Mouse (Mus musculus): ENCODE results near the gene Iqschfp.
"Not testable (repeated sequence)": the region's sequence is repeated elsewhere in the genome, so short reads cannot be mapped to it uniquely, and the experiment has no call there.

The Iqschfp gene

GRCm38 (mm10) chr3:68064731-68065130 is 172.7 kb downstream of the Iqschfp start, which contains the start of gene Schip1:
TSS of gene Schip1 (plus strand) at chr3:68064802.
- in situ Hi-C loops (cut with MboI, MseI): loop anchor here (25.0 kb wide), 1 partner anchor 473 kb away; no protein-coding TSS in a partner anchor

- in situ Hi-C loops (cut with MboI, MseI): loop anchor here (25.0 kb wide), 1 partner anchor 466 kb away; no protein-coding TSS in a partner anchor
These were observed 179.7 kb downstream of the Iqschfp start for GRCm38 (mm10) chr3:68071395-68072386.

GRCm38 (mm10) chr3:68077406-68077805 is 185.4 kb downstream of the Iqschfp start:
- in situ Hi-C loops (cut with MboI, MseI): no loop called here

GRCm38 (mm10) chr3:68085024-68085423 is 193.0 kb downstream of the Iqschfp start:
- in situ Hi-C loops (cut with MboI, MseI): no loop called here

GRCm38 (mm10) chr3:68092108-68092507 is 200.1 kb downstream of the Iqschfp start:
- in situ Hi-C loops (cut with MboI, MseI): no loop called here

- in situ Hi-C loops (cut with MboI, MseI): no loop called here
These were observed 204.8 kb downstream of the Iqschfp start for GRCm38 (mm10) chr3:68096724-68097431.

GRCm38 (mm10) chr3:68099561-68099960 is 207.5 kb downstream of the Iqschfp start:
- in situ Hi-C loops (cut with MboI, MseI): not testable (repeated sequence)

- in situ Hi-C loops (cut with MboI, MseI): no loop called here
These were observed 209.3 kb downstream of the Iqschfp start for GRCm38 (mm10) chr3:68101343-68101742.

GRCm38 (mm10) chr3:68105081-68105685 is 213.2 kb downstream of the Iqschfp start:
- in situ Hi-C loops (cut with MboI, MseI): no loop called here

- in situ Hi-C loops (cut with MboI, MseI): no loop called here
These were observed 229.3 kb downstream of the Iqschfp start for GRCm38 (mm10) chr3:68121338-68121737.

- in situ Hi-C loops (cut with MboI, MseI): no loop called here
These were observed 234.3 kb downstream of the Iqschfp start for GRCm38 (mm10) chr3:68126284-68126856.

GRCm38 (mm10) chr3:68130386-68130785 is 238.4 kb downstream of the Iqschfp start:
- in situ Hi-C loops (cut with MboI, MseI): no loop called here

- in situ Hi-C loops (cut with MboI, MseI): no loop called here
These were observed 247.0 kb downstream of the Iqschfp start for GRCm38 (mm10) chr3:68138833-68139627.

- in situ Hi-C loops (cut with MboI, MseI): no loop called here
These were observed 258.7 kb downstream of the Iqschfp start for GRCm38 (mm10) chr3:68150688-68151087.

- in situ Hi-C loops (cut with MboI, MseI): no loop called here
These were observed 268.1 kb downstream of the Iqschfp start for GRCm38 (mm10) chr3:68160175-68160574.

GRCm38 (mm10) chr3:68160760-68161159 is 268.7 kb downstream of the Iqschfp start:
- in situ Hi-C loops (cut with MboI, MseI): no loop called here

GRCm38 (mm10) chr3:68178248-68178647 is 286.2 kb downstream of the Iqschfp start:
- in situ Hi-C loops (cut with MboI, MseI): no loop called here

- in situ Hi-C loops (cut with MboI, MseI): no loop called here
These were observed 295.4 kb downstream of the Iqschfp start for GRCm38 (mm10) chr3:68187471-68187870.

- in situ Hi-C loops (cut with MboI, MseI): no loop called here
These were observed 297.1 kb downstream of the Iqschfp start for GRCm38 (mm10) chr3:68189100-68189499.

- in situ Hi-C loops (cut with MboI, MseI): no loop called here
These were observed 304.9 kb downstream of the Iqschfp start for GRCm38 (mm10) chr3:68196933-68197332.

GRCm38 (mm10) chr3:68201214-68201613 is 309.2 kb downstream of the Iqschfp start:
- in situ Hi-C loops (cut with MboI, MseI): no loop called here

Data from T-helper 2 cell (primary cell).